ENCODE assay signal across 21 mouse cellular contexts in genomic region chr3:123179508-123179907, GRCm38 (mm10). TPM values are rescaled to one million over a fixed set of nuclear protein-coding genes. Genes with fewer than 3 reads are reported as not detected.
DNase-seq lines count a peak whose midpoint lies in the region; ATAC-seq and TF ChIP-seq lines count a peak whose summit lies in the region.
"Had no signal": no experiment of that assay in that cellular context is flagged by ENCODE, and none has a peak within 500 bp of the region (broad histone marks: within the 10 kb centered on the region; RNA-seq: fewer than 3 reads in every experiment).

No protein-coding gene starts in this region.

- 56% methylated on average over 8 of the region's 8 CpGs for WGBS in heart, embryonic 16.5 days
- 63% methylated on average over 8 of the region's 8 CpGs for WGBS in heart, adult 2 months
- WGBS in lung, embryonic 15.5 days = 9% methylated on average over 8 of the region's 8 CpGs
- 46% methylated on average over 8 of the region's 8 CpGs for WGBS in embryonic facial prominence, embryonic 14.5 days
- 17% methylated on average over 8 of the region's 8 CpGs for WGBS in stomach, embryonic 15.5 days
- 88% methylated on average over 8 of the region's 8 CpGs for WGBS in midbrain, postnatal 0 days

- H3K27me3 ChIP-seq in heart, embryonic 16.5 days (ENCODE audit: control insufficient read depth, insufficient read depth, low read length) = no peaks in the 10 kb centered on the region
- no peaks in the 10 kb centered on the region for H3K27me3 ChIP-seq in heart, adult 2 months (ENCODE audit: control insufficient read depth, insufficient read depth, low read length)
- H3K27me3 ChIP-seq in lung, embryonic 15.5 days = no peaks in the 10 kb centered on the region
- no peaks in the 10 kb centered on the region for H3K27me3 ChIP-seq in embryonic facial prominence, embryonic 14.5 days (replicated peaks; ENCODE audit: control insufficient read depth, insufficient read depth, low read length)
- no peaks in the 10 kb centered on the region for H3K27me3 ChIP-seq in stomach, embryonic 15.5 days (replicated peaks)
- no peaks in the 10 kb centered on the region for H3K27me3 ChIP-seq in midbrain, postnatal 0 days (ENCODE audit: insufficient read depth, low read length)
- H3K27me3 ChIP-seq: forebrain, embryonic 13.5 days; hindbrain, embryonic 15.5 days; limb, embryonic 15.5 days; liver, embryonic 15.5 days; midbrain, embryonic 12.5 days; neural tube, embryonic 13.5 days had no signal

- no peak overlapping the region for H3K4me2 ChIP-seq in heart, embryonic 16.5 days (ENCODE audit: low read depth, low read length)
- H3K4me2 ChIP-seq in lung, embryonic 15.5 days = no peak overlapping the region
- H3K4me2 ChIP-seq in embryonic facial prominence, embryonic 14.5 days (ENCODE audit: low read depth, low read length) = no peak overlapping the region
- no peak overlapping the region for H3K4me2 ChIP-seq in stomach, embryonic 15.5 days
- H3K4me2 ChIP-seq in midbrain, postnatal 0 days (ENCODE audit: low read depth, low read length, poor library complexity, severe bottlenecking) = no peak overlapping the region
- H3K4me2 ChIP-seq: forebrain, embryonic 13.5 days; hindbrain, embryonic 15.5 days; limb, embryonic 15.5 days; liver, embryonic 15.5 days; midbrain, embryonic 12.5 days; neural tube, embryonic 13.5 days had no signal

- TF ChIP-seq CTCF in heart, adult 2 months (IDR thresholded peaks at IDR 0.05) = no peak
- no peak for TF ChIP-seq CTCF in midbrain, postnatal 0 days (IDR thresholded peaks at IDR 0.05)

- no peaks in the 10 kb centered on the region for H3K9me3 ChIP-seq in heart, embryonic 16.5 days (replicated peaks; ENCODE audit: control insufficient read depth, low read length)
- H3K9me3 ChIP-seq in lung, embryonic 15.5 days = no peaks in the 10 kb centered on the region
- H3K9me3 ChIP-seq in embryonic facial prominence, embryonic 14.5 days (ENCODE audit: control insufficient read depth, low read length) = no peaks in the 10 kb centered on the region
- no peaks in the 10 kb centered on the region for H3K9me3 ChIP-seq in stomach, embryonic 15.5 days
- no peaks in the 10 kb centered on the region for H3K9me3 ChIP-seq in midbrain, postnatal 0 days (ENCODE audit: low read length)
- H3K9me3 ChIP-seq: forebrain, embryonic 13.5 days; hindbrain, embryonic 15.5 days; limb, embryonic 15.5 days; liver, embryonic 15.5 days; midbrain, embryonic 12.5 days; neural tube, embryonic 13.5 days had no signal

- peaks cover 3% of the 10 kb centered on the region; the same call in 1 of the 2 replicates for H3K4me1 ChIP-seq in heart, embryonic 16.5 days (ENCODE audit: control insufficient read depth, insufficient read depth, low read length)
- H3K4me1 ChIP-seq in heart, adult 2 months (ENCODE audit: control insufficient read depth, insufficient read depth, low read length) = peaks cover 3% of the 10 kb centered on the region; the same call in 1 of the 2 replicates
- H3K4me1 ChIP-seq in lung, embryonic 15.5 days = peaks cover 11% of the 10 kb centered on the region
- H3K4me1 ChIP-seq in embryonic facial prominence, embryonic 14.5 days (ENCODE audit: control insufficient read depth, insufficient read depth, low read length) = peaks cover 23% of the 10 kb centered on the region
- H3K4me1 ChIP-seq in stomach, embryonic 15.5 days = peaks cover 7% of the 10 kb centered on the region; the same call in 1 of the 2 replicates
- H3K4me1 ChIP-seq in midbrain, postnatal 0 days (ENCODE audit: insufficient read depth, low read length) = no peaks in the 10 kb centered on the region
- H3K4me1 ChIP-seq: forebrain, embryonic 13.5 days; hindbrain, embryonic 15.5 days; liver, embryonic 15.5 days; midbrain, embryonic 12.5 days; neural tube, embryonic 13.5 days had no signal

- H3K9ac ChIP-seq in heart, embryonic 16.5 days (ENCODE audit: low read length) = no peak overlapping the region
- no peak overlapping the region for H3K9ac ChIP-seq in heart, adult 2 months (ENCODE audit: low read depth, low read length)
- H3K9ac ChIP-seq in lung, embryonic 15.5 days = no peak overlapping the region
- no peak overlapping the region for H3K9ac ChIP-seq in embryonic facial prominence, embryonic 14.5 days (ENCODE audit: low read depth, low read length)
- H3K9ac ChIP-seq in stomach, embryonic 15.5 days = no peak overlapping the region
- H3K9ac ChIP-seq in midbrain, postnatal 0 days (replicated peaks; ENCODE audit: low read length, poor library complexity, severe bottlenecking) = no peak overlapping the region
- H3K9ac ChIP-seq: forebrain, embryonic 13.5 days; hindbrain, embryonic 15.5 days; limb, embryonic 15.5 days; liver, embryonic 15.5 days; midbrain, embryonic 12.5 days; neural tube, embryonic 13.5 days had no signal

- DNase-seq in heart, adult 2 months = no peak
- DNase-seq in lung, postnatal 14 days = no peak
- no peak for DNase-seq in embryonic facial prominence, embryonic 14.5 days (ENCODE audit: low spot score)
- no peak for DNase-seq in midbrain, postnatal 0 days (ENCODE audit: low spot score)
- no peak for DNase-seq in cerebellum, postnatal 14 days
- DNase-seq: adrenal gland, adult 8-10 months; embryo, embryonic 11 days; gastrocnemius, postnatal 14 days; heart, postnatal 36 days; kidney, adult 9 months; thymus, adult 2 months had no signal

- intact Hi-C loops in heart, adult 2 months (cut with DNase I) = loop anchor here (5.0 kb wide), 1 partner anchor 33 kb away; no protein-coding TSS in a partner anchor

- ATAC-seq in heart, embryonic 16.5 days (replicated peaks; ENCODE audit: extremely low read depth, insufficient read depth, low FRiP score) = no peak
- peak; percentile 69 for ATAC-seq in lung, embryonic 15.5 days (ENCODE audit: borderline replicate concordance, extremely low read depth, low FRiP score, low TSS enrichment)
- no peak for ATAC-seq in embryonic facial prominence, embryonic 14.5 days (ENCODE audit: low read depth)
- no peak; the same call in 1 of the 2 replicates for ATAC-seq in stomach, embryonic 15.5 days (ENCODE audit: insufficient read depth, low FRiP score, low read depth)
- no peak for ATAC-seq in midbrain, postnatal 0 days (ENCODE audit: low FRiP score)
- ATAC-seq: forebrain, embryonic 13.5 days had no signal

- H3K4me3 ChIP-seq in heart, embryonic 16.5 days (ENCODE audit: low read length) = no peak overlapping the region
- H3K4me3 ChIP-seq in heart, adult 2 months = no peak overlapping the region
- H3K4me3 ChIP-seq in lung, embryonic 15.5 days = no peak overlapping the region
- no peak overlapping the region for H3K4me3 ChIP-seq in embryonic facial prominence, embryonic 14.5 days (ENCODE audit: low read depth, low read length)
- H3K4me3 ChIP-seq in stomach, embryonic 15.5 days (replicated peaks) = no peak overlapping the region
- no peak overlapping the region for H3K4me3 ChIP-seq in midbrain, postnatal 0 days (ENCODE audit: low read depth, low read length)
- H3K4me3 ChIP-seq: erythroblast, embryonic 14.5 days; forebrain, embryonic 13.5 days; hindbrain, embryonic 15.5 days; limb, embryonic 15.5 days; liver, embryonic 15.5 days; midbrain, embryonic 12.5 days; neural tube, embryonic 13.5 days had no signal

- no peak for TF ChIP-seq POLR2A in heart, adult 2 months (IDR thresholded peaks at IDR 0.05; ENCODE audit: insufficient read depth, low read depth, low read length)

- H3K36me3 ChIP-seq in heart, embryonic 16.5 days (ENCODE audit: control insufficient read depth, insufficient read depth) = no peaks in the 10 kb centered on the region
- no peaks in the 10 kb centered on the region; the same call in 1 of the 2 replicates for H3K36me3 ChIP-seq in heart, adult 2 months (ENCODE audit: control insufficient read depth, insufficient read depth, low read length)
- no peaks in the 10 kb centered on the region for H3K36me3 ChIP-seq in lung, embryonic 15.5 days
- no peaks in the 10 kb centered on the region for H3K36me3 ChIP-seq in embryonic facial prominence, embryonic 14.5 days (ENCODE audit: control insufficient read depth, insufficient read depth, low read length)
- no peaks in the 10 kb centered on the region for H3K36me3 ChIP-seq in stomach, embryonic 15.5 days
- H3K36me3 ChIP-seq in midbrain, postnatal 0 days (ENCODE audit: insufficient read depth, low read length) = no peaks in the 10 kb centered on the region
- H3K36me3 ChIP-seq: hindbrain, embryonic 15.5 days; limb, embryonic 15.5 days; liver, embryonic 15.5 days; midbrain, embryonic 12.5 days; neural tube, embryonic 13.5 days had no signal

- H3K79me2 ChIP-seq in heart, adult 2 months (replicated peaks; ENCODE audit: control insufficient read depth, insufficient read depth, low read length) = no peaks in the 10 kb centered on the region; the same call in 1 of the 2 replicates

- peak overlapping the region; percentile 50 for H3K27ac ChIP-seq in heart, embryonic 16.5 days (ENCODE audit: low read length)
- H3K27ac ChIP-seq in heart, adult 2 months = no peak overlapping the region
- H3K27ac ChIP-seq in lung, embryonic 15.5 days = peak overlapping the region; percentile 67
- peak overlapping the region; percentile 56 for H3K27ac ChIP-seq in embryonic facial prominence, embryonic 14.5 days (replicated peaks; ENCODE audit: low read depth, low read length)
- H3K27ac ChIP-seq in stomach, embryonic 15.5 days = peak overlapping the region; percentile 77
- no peak overlapping the region for H3K27ac ChIP-seq in midbrain, postnatal 0 days (ENCODE audit: low read depth, low read length)
- H3K27ac ChIP-seq: forebrain, embryonic 13.5 days; hindbrain, embryonic 15.5 days; limb, embryonic 15.5 days; liver, embryonic 15.5 days; midbrain, embryonic 12.5 days; neural tube, embryonic 13.5 days had no signal

- TF ChIP-seq EP300 in heart, adult 2 months (IDR thresholded peaks at IDR 0.05; ENCODE audit: insufficient read depth, low read depth, low read length) = no peak

RNA-seq across cellular contexts. Expression of gene Synpo2, which starts 56.4 kb away (rescaled TPM):
- polyA plus RNA-seq in heart, embryonic 16.5 days (2015; fragmentation: Nextera tagmentation; extraction: Ambion mirVana) = 11.4 and 11.5 TPM in 2 replicates
- 10 to 100 TPM; 85.8 to 97.5 TPM for total RNA-seq in heart, adult 2 months (2021)
- polyA plus RNA-seq in heart, adult 2 months (2012; rRNA removed) = 19.3 and 27.6 TPM in 2 replicates
- polyA plus RNA-seq in lung, embryonic 15.5 days (2015; fragmentation: Nextera tagmentation; extraction: Ambion mirVana) = 11.3 and 12.2 TPM in 2 replicates
- 9.7 and 12.8 TPM in 2 replicates for polyA plus RNA-seq in embryonic facial prominence, embryonic 14.5 days (2014; fragmentation: Nextera tagmentation; extraction: Ambion mirVana)
- polyA plus RNA-seq in stomach, embryonic 15.5 days (2015; fragmentation: Nextera tagmentation; extraction: Ambion mirVana) = 28.0 and 33.2 TPM in 2 replicates
- total RNA-seq in midbrain, postnatal 0 days (2014; rRNA removed) = 1.2 and 1.8 TPM in 2 replicates
- 1.6 and 2.9 TPM in 2 replicates for polyA plus RNA-seq in midbrain, postnatal 0 days (2015; fragmentation: Nextera tagmentation; extraction: Ambion mirVana)
- polyA plus RNA-seq: erythroblast, embryonic 14.5 days had no signal

Comparison
In these comparisons a context has a peak if more than half of its experiments do, and no peak if none do; other contexts are left out.
1. H3K27ac ChIP-seq: peak in heart, embryonic 16.5 days (single experiment), lung, embryonic 15.5 days (single experiment), embryonic facial prominence, embryonic 14.5 days (single experiment) and stomach, embryonic 15.5 days (single experiment); none in heart, adult 2 months (single experiment) and midbrain, postnatal 0 days (single experiment).